Mouse (Mus musculus) myocyte (in vitro differentiated cells): Measurements from ENCODE around the gene Lin7b. TPM values are rescaled to one million over a fixed set of nuclear protein-coding genes. Genes with fewer than 3 reads are reported as not detected.

Source experiments
- H3K27me3 ChIP-seq: one replicate; pipeline ENCODE4 v1.6.1; 2011; ENCODE audit not compliant: control insufficient read depth, insufficient read depth, insufficient read length
- H3K36me3 ChIP-seq: one replicate; pipeline ENCODE4 v1.6.1; 2011; ENCODE audit not compliant: control insufficient read depth, insufficient read depth
- H3K4me2 ChIP-seq: one replicate; pipeline ENCODE4 v1.6.1; 2011; ENCODE audit warnings: low read depth, control low read depth
- H3K4me3 ChIP-seq: one replicate; pipeline ENCODE4 v1.5.1; 2011; ENCODE audit warnings: mild to moderate bottlenecking, control low read depth, moderate library complexity
- H3K79me2 ChIP-seq: one replicate; pipeline ENCODE4 v1.6.1; 2011; ENCODE audit not compliant: control insufficient read depth, insufficient read depth
- H3ac ChIP-seq: one replicate; pipeline ENCODE4 v1.6.1; 2011; ENCODE audit not compliant: control insufficient read depth, insufficient read length
- CEBPB ChIP-seq: IDR thresholded peaks from 2 replicates; pipeline ENCODE4 v1.6.1; 2011; ENCODE audit warnings: mild to moderate bottlenecking, moderate library complexity; ENCODE audit not compliant: poor library complexity, insufficient read depth, severe bottlenecking
- E2F4 ChIP-seq: IDR thresholded peaks from one replicate; pipeline ENCODE4 v1.6.1; 2011; ENCODE audit warnings: mild to moderate bottlenecking, control low read depth, moderate library complexity; ENCODE audit not compliant: insufficient read depth
- MAX ChIP-seq: IDR thresholded peaks from one replicate; pipeline ENCODE4 v1.6.1; 2011; ENCODE audit warnings: low read depth, mild to moderate bottlenecking, control low read depth
- MYOD1 ChIP-seq, 3 experiments: IDR thresholded peaks; one replicate each; pipeline ENCODE4 v1.6.1; 2011; ENCODE audit warnings: control low read depth in 2 of 3, low read depth in 2 of 3, mild to moderate bottlenecking in 2 of 3, moderate library complexity in 1 of 3; ENCODE audit not compliant: insufficient read length in 2 of 3, control insufficient read depth in 1 of 3
- MYOG ChIP-seq, 3 experiments: IDR thresholded peaks; one replicate each; pipeline ENCODE4 v1.6.1; 2011; ENCODE audit warnings: control low read depth in 2 of 3, low read depth in 2 of 3, mild to moderate bottlenecking in 2 of 3; ENCODE audit not compliant: insufficient read length in 2 of 3, control insufficient read depth in 1 of 3, insufficient read depth in 1 of 3
- POLR2A ChIP-seq: IDR thresholded peaks from one replicate; pipeline ENCODE4 v1.6.1; 2011; ENCODE audit warnings: low read depth, mild to moderate bottlenecking, control low read depth, moderate library complexity; ENCODE audit not compliant: insufficient read length
- POLR2AphosphoS2 ChIP-seq: IDR thresholded peaks from one replicate; pipeline ENCODE4 v1.6.1; 2011; ENCODE audit warnings: low read depth, control low read depth; ENCODE audit not compliant: insufficient read length
- REST ChIP-seq: IDR thresholded peaks from one replicate; pipeline ENCODE4 v1.6.1; 2011; ENCODE audit warnings: mild to moderate bottlenecking, control low read depth, moderate library complexity; ENCODE audit not compliant: insufficient read depth, insufficient read length
- SRF ChIP-seq: IDR thresholded peaks from one replicate; pipeline ENCODE4 v1.6.1; 2011; ENCODE audit warnings: low read depth; ENCODE audit not compliant: control insufficient read depth, insufficient read length
- TCF12 ChIP-seq: IDR thresholded peaks from one replicate; pipeline ENCODE4 v1.6.1; 2011; ENCODE audit warnings: mild to moderate bottlenecking, control low read depth; ENCODE audit not compliant: poor library complexity, insufficient read depth, severe bottlenecking
- TCF3 ChIP-seq: IDR thresholded peaks from one replicate; pipeline ENCODE4 v1.6.1; 2011; ENCODE audit warnings: low read depth, control low read depth; ENCODE audit not compliant: insufficient read length
- USF1 ChIP-seq: IDR thresholded peaks from one replicate; pipeline ENCODE4 v1.6.1; 2011; ENCODE audit warnings: low read depth, mild to moderate bottlenecking, control low read depth, moderate library complexity
- polyA plus RNA-seq: library from polyadenylated mRNA; unstranded; fragments of >200 nt; fragmentation: generic; extraction: Trizol; gene quantifications from one replicate; pipeline ENCODE4 v1.2.1, GENCODE M21; 2012; ENCODE audit warnings: missing spikeins

The Lin7b gene
- polyA plus RNA-seq, 1 experiment = 2.4 TPM

GRCm38 (mm10) chr7:45325800-45326199, 44.6 kb downstream of the Lin7b start:
- H3K36me3 ChIP-seq = peaks cover 17% of the 10 kb centered on the region

GRCm38 (mm10) chr7:45323069-45323468, 47.3 kb downstream of the Lin7b start:
- Histone ChIP-seq H3K79me2 (no peaks in the 10 kb centered on the region), H3K36me3 (peaks cover 21% of the 10 kb centered on the region), H3K4me2 (no peak overlapping the region), H3ac (no peak overlapping the region), H3K4me3 (no peak overlapping the region), H3K27me3 (no peaks in the 10 kb centered on the region)
- no peak for TF ChIP-seq POLR2A
- no peak for TF ChIP-seq MAX
- TF ChIP-seq CEBPB = no peak
- no peak for TF ChIP-seq POLR2AphosphoS2
- no peak for TF ChIP-seq TCF3

More at GRCm38 (mm10) chr7:45325800-45326199, 44.6 kb downstream of the Lin7b start:
- Histone ChIP-seq H3K4me3 (no peak overlapping the region), H3K27me3 (no peaks in the 10 kb centered on the region), H3K79me2 (no peaks in the 10 kb centered on the region), H3ac (no peak overlapping the region), H3K4me2 (no peak overlapping the region)
- TF ChIP-seq SRF (no peak), MAX (no peak), MYOD1 (IDR thresholded peaks at IDR 0.05; ENCODE audit: control insufficient read depth in 1 of 3, insufficient read length in 2 of 3, low read depth in 2 of 3) (no peak), E2F4 (no peak), POLR2A (no peak), TCF12 (no peak), MYOG (IDR thresholded peaks at IDR 0.05; ENCODE audit: control insufficient read depth in 1 of 3, insufficient read depth in 1 of 3, insufficient read length in 2 of 3, low read depth in 2 of 3) (no peak), CEBPB (no peak), TCF3 (no peak), REST (no peak), POLR2AphosphoS2 (no peak)

GRCm38 (mm10) chr7:45322245-45322644, 48.1 kb downstream of the Lin7b start:
- Histone ChIP-seq H3K4me2 (no peak overlapping the region), H3ac (no peak overlapping the region), H3K36me3 (peaks cover 21% of the 10 kb centered on the region), H3K79me2 (no peaks in the 10 kb centered on the region), H3K4me3 (no peak overlapping the region), H3K27me3 (no peaks in the 10 kb centered on the region)
- no peak for TF ChIP-seq MYOD1 (IDR thresholded peaks at IDR 0.05; ENCODE audit: control insufficient read depth in 1 of 3, insufficient read length in 2 of 3, low read depth in 2 of 3)
- no peak for TF ChIP-seq USF1
- TF ChIP-seq TCF12 = no peak
- no peak for TF ChIP-seq POLR2A
- no peak for TF ChIP-seq MAX
- TF ChIP-seq SRF = no peak
- no peak for TF ChIP-seq POLR2AphosphoS2
- no peak for TF ChIP-seq CEBPB
- TF ChIP-seq E2F4 = no peak
- TF ChIP-seq TCF3 = no peak
- TF ChIP-seq MYOG (IDR thresholded peaks at IDR 0.05; ENCODE audit: control insufficient read depth in 1 of 3, insufficient read depth in 1 of 3, insufficient read length in 2 of 3, low read depth in 2 of 3) = no peak
- no peak for TF ChIP-seq REST

Other genes with a start within 250 kb of the Lin7b start
- 2,217 TPM for gene Rps11, start 246.1 kb downstream of the Lin7b start, polyA plus RNA-seq
- gene Rpl13a, start 241.8 kb downstream of the Lin7b start, polyA plus RNA-seq = 6,110 TPM
- 3.6 TPM for gene Gm45713, start 234.4 kb downstream of the Lin7b start, polyA plus RNA-seq
- 7.2 TPM for gene Flt3l, start 234.2 kb downstream of the Lin7b start, polyA plus RNA-seq
- 81.9 TPM for gene Pih1d1, start 216.3 kb downstream of the Lin7b start, polyA plus RNA-seq
- 29.0 TPM for gene Aldh16a1, start 216.0 kb downstream of the Lin7b start, polyA plus RNA-seq
- gene Slc17a7, start 206.6 kb downstream of the Lin7b start, polyA plus RNA-seq = 3.6 TPM
- 0.04 TPM for gene Gfy, start 191.0 kb downstream of the Lin7b start, polyA plus RNA-seq
- gene Pth2, start 189.6 kb downstream of the Lin7b start, polyA plus RNA-seq = not detected
- 2.2 TPM for gene Ccdc155, start 165.7 kb downstream of the Lin7b start, polyA plus RNA-seq
- 0.08 TPM for gene Dkkl1, start 158.4 kb downstream of the Lin7b start, polyA plus RNA-seq
- 93.3 TPM for gene Tead2, start 154.8 kb downstream of the Lin7b start, polyA plus RNA-seq
- gene Cd37, start 131.5 kb downstream of the Lin7b start, polyA plus RNA-seq = 0.18 TPM
- not detected for gene Slc6a16, start 129.5 kb downstream of the Lin7b start, polyA plus RNA-seq
- not detected for gene Slc6a21, start 93.1 kb downstream of the Lin7b start, polyA plus RNA-seq
- 27.3 TPM for gene Trpm4, start 36.8 kb downstream of the Lin7b start, polyA plus RNA-seq
- 173 TPM for gene Hrc, start 35.3 kb downstream of the Lin7b start, polyA plus RNA-seq
- 6.6 TPM for gene Ppfia3, start 3.6 kb downstream of the Lin7b start, polyA plus RNA-seq
- gene Snrnp70, start 25.2 kb upstream of the Lin7b start, polyA plus RNA-seq = 189 TPM
- gene Kcna7, start 35.1 kb upstream of the Lin7b start, polyA plus RNA-seq = 0.65 TPM
- 1.9 TPM for gene Ntf5, start 43.1 kb upstream of the Lin7b start, polyA plus RNA-seq
- 0.07 TPM for gene Lhb, start 50.2 kb upstream of the Lin7b start, polyA plus RNA-seq
- gene Gys1, start 64.3 kb upstream of the Lin7b start, polyA plus RNA-seq = 125 TPM
- gene Ruvbl2, start 67.5 kb upstream of the Lin7b start, polyA plus RNA-seq = 118 TPM
- 2,413 TPM for gene Ftl1, start 89.3 kb upstream of the Lin7b start, polyA plus RNA-seq
- gene Bax, start 96.3 kb upstream of the Lin7b start, polyA plus RNA-seq = 249 TPM
- 0.06 TPM for gene Tulp2, start 111.3 kb upstream of the Lin7b start, polyA plus RNA-seq
- not detected for gene Gm45808, start 116.2 kb upstream of the Lin7b start, polyA plus RNA-seq
- 0.13 TPM for gene Dhdh, start 118.2 kb upstream of the Lin7b start, polyA plus RNA-seq
- gene Nucb1, start 139.8 kb upstream of the Lin7b start, polyA plus RNA-seq = 135 TPM
- gene Ppp1r15a, start 155.7 kb upstream of the Lin7b start, polyA plus RNA-seq = 306 TPM
- gene Plekha4, start 155.7 kb upstream of the Lin7b start, polyA plus RNA-seq = 2.6 TPM
- 1.9 TPM for gene Hsd17b14, start 184.3 kb upstream of the Lin7b start, polyA plus RNA-seq
- 54.1 TPM for gene Bcat2, start 199.6 kb upstream of the Lin7b start, polyA plus RNA-seq
- gene Fgf21, start 244.9 kb upstream of the Lin7b start, polyA plus RNA-seq = 486 TPM
- gene Fut1, start 246.7 kb upstream of the Lin7b start, polyA plus RNA-seq = 3.8 TPM